ENCODE assay signal across 8 mouse cellular contexts in the genomic region with DNA sequence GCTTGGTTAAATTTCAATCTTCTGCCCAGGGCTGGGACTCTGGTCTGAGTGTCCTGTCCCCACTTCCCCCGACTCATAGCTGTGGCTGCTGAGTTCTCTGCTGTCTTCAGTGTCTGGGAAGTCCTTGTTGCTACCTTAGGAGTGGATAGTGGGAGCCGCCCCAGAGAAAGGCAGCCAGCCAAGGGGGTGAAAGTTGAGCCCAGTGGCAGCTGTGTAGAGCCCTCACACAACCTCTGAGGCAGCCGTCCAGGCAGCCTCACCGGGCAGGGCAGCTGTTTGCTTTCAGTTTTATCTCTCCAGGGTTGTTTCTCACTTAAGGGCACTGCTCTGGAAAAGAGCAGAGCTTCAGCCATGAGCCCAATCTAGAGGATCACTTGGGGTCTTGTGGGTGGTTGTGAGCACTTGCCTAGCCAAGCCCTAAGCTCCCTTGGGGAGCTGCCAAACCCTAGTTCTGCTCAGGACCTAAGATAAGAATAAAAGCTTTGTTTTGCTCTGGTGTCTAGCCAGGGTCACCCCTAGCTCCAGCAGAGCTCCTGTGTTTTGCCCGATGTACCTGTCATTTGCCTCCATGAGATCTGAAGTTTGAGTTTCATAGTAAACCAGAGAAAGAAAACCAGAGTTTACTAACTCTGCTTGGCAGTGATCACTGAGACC. TPM values are rescaled to one million over a fixed set of nuclear protein-coding genes. Genes with fewer than 3 reads are reported as not detected.
A peak's percentile ranks its signal among the peaks of the same experiment; 100 is the strongest.
DNase-seq lines count a peak whose midpoint lies in the region; ATAC-seq and TF ChIP-seq lines count a peak whose summit lies in the region.

No protein-coding gene starts in this region.

- H3K4me3 ChIP-seq in C2C12 (ENCODE audit: insufficient read depth, poor library complexity, severe bottlenecking): no peak overlapping the region
- H3K4me3 ChIP-seq in intestine, embryonic 14.5 days (ENCODE audit: low read depth, low read length): no peak overlapping the region
- peak overlapping the region; percentile 76 to 87 for H3K4me3 ChIP-seq in liver, embryonic 14.5 days (ENCODE audit: insufficient read depth in 1 of 2, low read depth in 2 of 2, low read length in 2 of 2)

- TF ChIP-seq CTCF in C2C12 (IDR thresholded peaks at IDR 0.05; ENCODE audit: control insufficient read depth, insufficient read depth, insufficient read length): no peak
- no peak for TF ChIP-seq CTCF in liver, embryonic 14.5 days (IDR thresholded peaks at IDR 0.05; ENCODE audit: low read depth)

- ATAC-seq in intestine, embryonic 14.5 days (replicated peaks; ENCODE audit: low FRiP score, low TSS enrichment, low read depth): 0 out of 2 replicates have a peak, but pooled peaks have one; percentile 44
- no peak for ATAC-seq in liver, embryonic 14.5 days (ENCODE audit: insufficient read depth)
- ATAC-seq in activated CD4-positive, CD25-positive, alpha-beta regulatory T cell, adult 4 months: no peak

- H3K36me3 ChIP-seq in C2C12 (ENCODE audit: control insufficient read depth, insufficient read depth): no peaks in the 10 kb centered on the region
- peaks cover 35% of the 10 kb centered on the region for H3K36me3 ChIP-seq in intestine, embryonic 14.5 days (ENCODE audit: control insufficient read depth, insufficient read depth, low read length)
- H3K36me3 ChIP-seq in liver, embryonic 14.5 days (replicated peaks; ENCODE audit: control insufficient read depth, insufficient read depth, low read depth): peaks cover 27% of the 10 kb centered on the region

- no peaks in the 10 kb centered on the region for H3K9me3 ChIP-seq in intestine, embryonic 14.5 days (ENCODE audit: control insufficient read depth, low read length)
- no peaks in the 10 kb centered on the region for H3K9me3 ChIP-seq in liver, embryonic 14.5 days (ENCODE audit: control insufficient read depth, low read length)

- H3K4me1 ChIP-seq in intestine, embryonic 14.5 days (replicated peaks; ENCODE audit: control insufficient read depth, insufficient read depth, low read length): peaks cover 7% of the 10 kb centered on the region; the same call in 1 of the 2 replicates
- H3K4me1 ChIP-seq in liver, embryonic 14.5 days (replicated peaks; ENCODE audit: control insufficient read depth in 2 of 2, insufficient read depth in 2 of 2, low read length in 1 of 2): peaks cover 70 to 91% of the 10 kb centered on the region in 2 experiments

- peak; percentile 83 to 92 for DNase-seq in adrenal gland, adult (ENCODE audit: inconsistent age in 2 of 2, low spot score in 1 of 2)
- peak; percentile 91 for DNase-seq in gastrocnemius, postnatal 10 days
- DNase-seq in intestine, embryonic 14.5 days (ENCODE audit: low spot score): peak; percentile 62
- peak in 1 of 3 experiments; percentile 51 for DNase-seq in liver, embryonic 14.5 days (ENCODE audit: low read depth in 3 of 3, low spot score in 3 of 3)
- peak; percentile 52 to 64 for DNase-seq in spleen, postnatal 14 days (ENCODE audit: low spot score in 2 of 2)
- no peak for DNase-seq in frontal cortex, postnatal 36 days (ENCODE audit: low spot score in 2 of 2)

- H3ac ChIP-seq in C2C12 (ENCODE audit: control insufficient read depth, insufficient read length, low read depth): peak overlapping the region; percentile 6

- no peak for TF ChIP-seq EP300 in liver, embryonic 14.5 days (IDR thresholded peaks at IDR 0.05; ENCODE audit: low read depth)

- H3K4me2 ChIP-seq in intestine, embryonic 14.5 days (ENCODE audit: low read length): no peak overlapping the region
- H3K4me2 ChIP-seq in liver, embryonic 14.5 days (ENCODE audit: low read depth): peak overlapping the region; percentile 80

- H3K9ac ChIP-seq in intestine, embryonic 14.5 days (ENCODE audit: low read length): no peak overlapping the region
- peak overlapping the region; percentile 94 for H3K9ac ChIP-seq in liver, embryonic 14.5 days (replicated peaks)

- no peaks in the 10 kb centered on the region for H3K27me3 ChIP-seq in C2C12 (ENCODE audit: control insufficient read depth, insufficient read depth, insufficient read length)
- no peaks in the 10 kb centered on the region for H3K27me3 ChIP-seq in intestine, embryonic 14.5 days (replicated peaks; ENCODE audit: control insufficient read depth, insufficient read depth, low read length)
- no peaks in the 10 kb centered on the region for H3K27me3 ChIP-seq in liver, embryonic 14.5 days (ENCODE audit: control insufficient read depth, insufficient read depth, low read length)

- WGBS in intestine, embryonic 14.5 days: 42% methylated on average over 5 of the region's 5 CpGs
- WGBS in liver, embryonic 14.5 days (ENCODE audit: insufficient replicate concordance): 18% methylated on average over 5 of the region's 5 CpGs

- H3K79me2 ChIP-seq in C2C12 (ENCODE audit: control insufficient read depth, insufficient read depth): no peaks in the 10 kb centered on the region

- H3K27ac ChIP-seq in intestine, embryonic 14.5 days (ENCODE audit: low read depth): 0 out of 2 replicates have a peak overlapping the region, but pooled peaks have one; percentile 1
- H3K27ac ChIP-seq in liver, embryonic 14.5 days: peak overlapping the region; percentile 100

- no peaks in the 10 kb centered on the region for H3K79me3 ChIP-seq in C2C12 (ENCODE audit: low read depth)

TF ChIP-seq in C2C12, 6 proteins besides CTCF, POLR2A, EP300 and RAD21:
- TF ChIP-seq MYOG (IDR thresholded peaks at IDR 0.05; ENCODE audit: control insufficient read depth, extremely low read depth, insufficient read length): no peak
- TF ChIP-seq MYOD1 (IDR thresholded peaks at IDR 0.05; ENCODE audit: control insufficient read depth, insufficient read length, low read depth): peak; percentile 74

RNA-seq across cellular contexts. Expression of gene Ucp3, which starts 7.0 kb away (rescaled TPM):
- polyA plus RNA-seq in C2C12 (2012; fragmentation: generic; extraction: Trizol): not detected
- total RNA-seq in gastrocnemius, postnatal 10 days (2021): 10 to 100 TPM; 77.1 to 79.5 TPM
- not detected in 2 replicates for polyA plus RNA-seq in intestine, embryonic 14.5 days (2014; fragmentation: Nextera tagmentation; extraction: Ambion mirVana)
- 0.02 TPM in 1 of 2 replicates, not detected in the other for polyA plus RNA-seq in liver, embryonic 14.5 days (2012; rRNA removed)
- polyA plus RNA-seq in liver, embryonic 14.5 days (2014; fragmentation: Nextera tagmentation; extraction: Ambion mirVana): not detected in 2 replicates
- polyA plus RNA-seq in activated CD4-positive, CD25-positive, alpha-beta regulatory T cell, adult 4 months (2017; shearing (Covaris generic)): not detected

RNA-seq across cellular contexts. Expression of gene Ucp2, which starts 27.4 kb away (rescaled TPM):
- polyA plus RNA-seq in C2C12 (2012; fragmentation: generic; extraction: Trizol): 92.5 TPM
- 100 to 1,000 TPM; 133 to 155 TPM for total RNA-seq in gastrocnemius, postnatal 10 days (2021)
- polyA plus RNA-seq in intestine, embryonic 14.5 days (2014; fragmentation: Nextera tagmentation; extraction: Ambion mirVana): 157 and 179 TPM in 2 replicates
- 329 and 337 TPM in 2 replicates for polyA plus RNA-seq in liver, embryonic 14.5 days (2012; rRNA removed)
- polyA plus RNA-seq in liver, embryonic 14.5 days (2014; fragmentation: Nextera tagmentation; extraction: Ambion mirVana): 556 and 628 TPM in 2 replicates
- polyA plus RNA-seq in activated CD4-positive, CD25-positive, alpha-beta regulatory T cell, adult 4 months (2017; shearing (Covaris generic)): 1,000 to 10,000 TPM; 1,097 to 1,340 TPM

RNA-seq across cellular contexts. Expression of gene Dnajb13, which starts 49.0 kb away (rescaled TPM):
- 0.07 TPM for polyA plus RNA-seq in C2C12 (2012; fragmentation: generic; extraction: Trizol)
- not detected for total RNA-seq in gastrocnemius, postnatal 10 days (2021)
- polyA plus RNA-seq in intestine, embryonic 14.5 days (2014; fragmentation: Nextera tagmentation; extraction: Ambion mirVana): 0.24 and 0.26 TPM in 2 replicates
- polyA plus RNA-seq in liver, embryonic 14.5 days (2012; rRNA removed): 0.58 and 0.64 TPM in 2 replicates
- polyA plus RNA-seq in liver, embryonic 14.5 days (2014; fragmentation: Nextera tagmentation; extraction: Ambion mirVana): 2.0 and 2.3 TPM in 2 replicates
- polyA plus RNA-seq in activated CD4-positive, CD25-positive, alpha-beta regulatory T cell, adult 4 months (2017; shearing (Covaris generic)): 10 to 100 TPM; 10.4 to 17.4 TPM

Comparison
In these comparisons a context has a peak if more than half of its experiments do, and no peak if none do; other contexts are left out.
1. H3K4me3 ChIP-seq: peak in liver, embryonic 14.5 days (2 of 2); none in C2C12 (single experiment) and intestine, embryonic 14.5 days (single experiment).
2. DNase-seq: peak in adrenal gland, adult (2 of 2), gastrocnemius, postnatal 10 days (single experiment), intestine, embryonic 14.5 days (single experiment) and spleen, postnatal 14 days (2 of 2); none in frontal cortex, postnatal 36 days (0 of 2).